Comparison of ENCODE assay signal across 9 mouse cellular contexts in genomic region chr2:150688541-150689186, GRCm38 (mm10). TPM values are rescaled to one million over a fixed set of nuclear protein-coding genes. Genes with fewer than 3 reads are reported as not detected.
DNase-seq lines count a peak whose midpoint lies in the region; ATAC-seq and TF ChIP-seq lines count a peak whose summit lies in the region.
"Had no signal": no experiment of that assay in that cellular context is flagged by ENCODE, and none has a peak within 500 bp of the region (broad histone marks: within the 10 kb centered on the region; RNA-seq: fewer than 3 reads in every experiment).

No protein-coding gene starts in this region.

- DNase-seq in adrenal gland, postnatal 10 days = peak; percentile 78
- DNase-seq in adrenal gland, adult 8-10 months = no peak
- DNase-seq in mesoderm, embryonic 11.5 days (ENCODE audit: low read depth, low spot score) = peak; percentile 29

- peak overlapping the region; percentile 62 for H3K9ac ChIP-seq in heart, embryonic 13.5 days
- H3K9ac ChIP-seq in kidney, embryonic 14.5 days (ENCODE audit: low read depth, low read length) = no peak overlapping the region; the same call in 1 of the 2 replicates

- WGBS in heart, embryonic 13.5 days = under 1% methylated on average over 43 of the region's 44 CpGs
- under 1% methylated on average over 33 of the region's 44 CpGs for WGBS in kidney, embryonic 14.5 days

- peak overlapping the region; percentile 79 for H3K4me2 ChIP-seq in heart, embryonic 13.5 days
- H3K4me2 ChIP-seq in kidney, embryonic 14.5 days (replicated peaks; ENCODE audit: low read depth, low read length) = peak overlapping the region; percentile 37

- peak overlapping the region; percentile 80 for H3K4me3 ChIP-seq in E14TG2a.4 (replicated peaks; ENCODE audit: low read length)
- peak overlapping the region; percentile 55 for H3K4me3 ChIP-seq in heart, embryonic 13.5 days
- H3K4me3 ChIP-seq in kidney, embryonic 14.5 days (ENCODE audit: low read length) = peak overlapping the region; percentile 31

- H3K27me3 ChIP-seq in E14TG2a.4 (ENCODE audit: insufficient read depth, low read length) = peaks cover 77% of the 10 kb centered on the region
- peaks cover 89% of the 10 kb centered on the region for H3K27me3 ChIP-seq in heart, embryonic 13.5 days (replicated peaks)
- H3K27me3 ChIP-seq in kidney, embryonic 14.5 days (ENCODE audit: control insufficient read depth, insufficient read depth, low read length) = peaks cover 58% of the 10 kb centered on the region

- H3K9me3 ChIP-seq in E14TG2a.4 (ENCODE audit: low read length) = no peaks in the 10 kb centered on the region
- H3K9me3 ChIP-seq in heart, embryonic 13.5 days = no peaks in the 10 kb centered on the region
- H3K9me3 ChIP-seq in kidney, embryonic 14.5 days (ENCODE audit: control insufficient read depth, low read length) = no peaks in the 10 kb centered on the region

- H3K27ac ChIP-seq in heart, embryonic 13.5 days (replicated peaks) = no peak overlapping the region
- H3K27ac ChIP-seq in kidney, embryonic 14.5 days (ENCODE audit: low read depth, low read length) = no peak overlapping the region
- H3K27ac ChIP-seq: macrophage had no signal

- H3K36me3 ChIP-seq in E14TG2a.4 (ENCODE audit: insufficient read depth, low read length) = no peaks in the 10 kb centered on the region
- no peaks in the 10 kb centered on the region for H3K36me3 ChIP-seq in heart, embryonic 13.5 days
- H3K36me3 ChIP-seq in kidney, embryonic 14.5 days (ENCODE audit: control insufficient read depth, insufficient read depth, low read length) = no peaks in the 10 kb centered on the region

- H3K4me1 ChIP-seq in E14TG2a.4 (replicated peaks; ENCODE audit: low read depth, low read length) = peaks cover 17% of the 10 kb centered on the region
- peaks cover 13% of the 10 kb centered on the region for H3K4me1 ChIP-seq in heart, embryonic 13.5 days
- no peaks in the 10 kb centered on the region for H3K4me1 ChIP-seq in kidney, embryonic 14.5 days (ENCODE audit: control insufficient read depth, insufficient read depth, low read length)

- ATAC-seq in common myeloid progenitor, adult 5-6 weeks (replicated peaks; ENCODE audit: low read depth, poor library complexity, severe bottlenecking) = peak; percentile 54
- ATAC-seq in heart, embryonic 13.5 days (ENCODE audit: extremely low read depth, insufficient number of reproducible peaks, low FRiP score, low TSS enrichment) = no peak
- ATAC-seq in kidney, embryonic 14.5 days (ENCODE audit: low FRiP score, low TSS enrichment) = peak; percentile 50
- no peak for ATAC-seq in CD4-positive, CD25-positive, alpha-beta regulatory T cell, adult 4 months

- no peak for TF ChIP-seq CTCF in E14TG2a.4 (conservative IDR thresholded peaks at IDR 0.05; ENCODE audit: low read length)

RNA-seq across cellular contexts. Expression of gene Vsx1, which starts 0.5 kb away (rescaled TPM):
- not detected for total RNA-seq in adrenal gland, postnatal 10 days (2021)
- total RNA-seq in adrenal gland, adult 8-10 months (2022) = not detected
- total RNA-seq in common myeloid progenitor, adult 5-6 weeks (2017) = not detected in 2 replicates
- polyA plus RNA-seq in heart, embryonic 13.5 days (2015; fragmentation: Nextera tagmentation; extraction: Ambion mirVana) = not detected in 2 replicates
- not detected in 2 replicates for polyA plus RNA-seq in kidney, embryonic 14.5 days (2014; fragmentation: Nextera tagmentation; extraction: Ambion mirVana)
- not detected for polyA plus RNA-seq in CD4-positive, CD25-positive, alpha-beta regulatory T cell, adult 4 months (2017; shearing (Covaris generic))
- polyA plus RNA-seq: macrophage had no signal

RNA-seq across cellular contexts. Expression of gene Acss1, which starts 20.4 kb away (rescaled TPM):
- 10 to 100 TPM; 64.7 to 68.9 TPM for total RNA-seq in adrenal gland, postnatal 10 days (2021)
- total RNA-seq in adrenal gland, adult 8-10 months (2022) = 10 to 100 TPM; 17.3 to 20.6 (median 18.0) TPM
- total RNA-seq in common myeloid progenitor, adult 5-6 weeks (2017) = 39.6 and 40.4 TPM in 2 replicates
- 7.6 and 8.4 TPM in 2 replicates for polyA plus RNA-seq in heart, embryonic 13.5 days (2015; fragmentation: Nextera tagmentation; extraction: Ambion mirVana)
- 2.3 and 5.6 TPM in 2 replicates for polyA plus RNA-seq in kidney, embryonic 14.5 days (2014; fragmentation: Nextera tagmentation; extraction: Ambion mirVana)
- polyA plus RNA-seq in CD4-positive, CD25-positive, alpha-beta regulatory T cell, adult 4 months (2017; shearing (Covaris generic)) = 10 to 100 TPM; 13.8 to 21.7 TPM

Comparison
In these comparisons a context has a peak if more than half of its experiments do, and no peak if none do; other contexts are left out.
1. ATAC-seq: peak in common myeloid progenitor, adult 5-6 weeks (single experiment) and kidney, embryonic 14.5 days (single experiment); none in heart, embryonic 13.5 days (single experiment) and CD4-positive, CD25-positive, alpha-beta regulatory T cell, adult 4 months (single experiment).
2. Peak in every context shown above with its lines, with median percentiles within 50 percentile points of each other: H3K4me3 ChIP-seq.